Mouse (Mus musculus): ENCODE measurements around the gene Taf7l. TPM values are rescaled to one million over a fixed set of nuclear protein-coding genes. Genes with fewer than 3 reads are reported as not detected.

Gene Taf7l
- polyA plus RNA-seq, 1 experiment from 2014 or later: not detected

GRCm38 (mm10) chrX:134412096-134412495 lies 64.2 kb downstream of the Taf7l start:
- H3K27ac ChIP-seq: no peak overlapping the region
- no peak overlapping the region for H3K4me2 ChIP-seq
- 79% methylated on average over 1 of the region's 1 CpGs for WGBS

More at GRCm38 (mm10) chrX:134412096-134412495, 64.2 kb downstream of the Taf7l start:
- Histone ChIP-seq H3K4me3 (no peak overlapping the region), H3K9me3 (replicated peaks) (peaks cover 2% of the 10 kb centered on the region; the same call in 1 of the 2 replicates), H3K27me3 (no peaks in the 10 kb centered on the region), H3K36me3 (ENCODE audit: poor library complexity, severe bottlenecking) (no peaks in the 10 kb centered on the region), H3K4me1 (no peaks in the 10 kb centered on the region), H3K9ac (no peak overlapping the region)
- ATAC-seq: no peak

Other genes with a start within 250 kb of the Taf7l start
- gene Trmt2b, start 199.5 kb downstream of the Taf7l start, polyA plus RNA-seq (2015; fragmentation: Nextera tagmentation; extraction: Ambion mirVana): 7.2 and 7.9 TPM in 2 replicates
- gene Tmem35a, start 181.3 kb downstream of the Taf7l start, polyA plus RNA-seq (2015; fragmentation: Nextera tagmentation; extraction: Ambion mirVana): 77.4 and 84.6 TPM in 2 replicates
- 24.5 and 27.3 TPM in 2 replicates for gene Cenpi, start 168.4 kb downstream of the Taf7l start, polyA plus RNA-seq (2015; fragmentation: Nextera tagmentation; extraction: Ambion mirVana)
- gene Drp2, start 71.9 kb downstream of the Taf7l start, polyA plus RNA-seq (2015; fragmentation: Nextera tagmentation; extraction: Ambion mirVana): 10.8 and 13.1 TPM in 2 replicates
- 56.7 and 60.7 TPM in 2 replicates for gene Timm8a1, start 65.4 kb upstream of the Taf7l start, polyA plus RNA-seq (2015; fragmentation: Nextera tagmentation; extraction: Ambion mirVana)
- gene Btk, start 107.1 kb upstream of the Taf7l start, polyA plus RNA-seq (2015; fragmentation: Nextera tagmentation; extraction: Ambion mirVana): 0.21 and 0.24 TPM in 2 replicates
- gene Rpl36a, start 109.2 kb upstream of the Taf7l start, polyA plus RNA-seq (2015; fragmentation: Nextera tagmentation; extraction: Ambion mirVana): 264 and 325 TPM in 2 replicates
- 3.6 and 4.2 TPM in 2 replicates for gene Gla, start 124.6 kb upstream of the Taf7l start, polyA plus RNA-seq (2015; fragmentation: Nextera tagmentation; extraction: Ambion mirVana)
- gene Hnrnph2, start 124.7 kb upstream of the Taf7l start, polyA plus RNA-seq (2015; fragmentation: Nextera tagmentation; extraction: Ambion mirVana): 204 and 206 TPM in 2 replicates
- 8.8 and 9.6 TPM in 2 replicates for gene Armcx4, start 210.0 kb upstream of the Taf7l start, polyA plus RNA-seq (2015; fragmentation: Nextera tagmentation; extraction: Ambion mirVana)
- gene Armcx1, start 241.5 kb upstream of the Taf7l start, polyA plus RNA-seq (2015; fragmentation: Nextera tagmentation; extraction: Ambion mirVana): 57.1 and 62.3 TPM in 2 replicates

Data from forebrain, embryonic 13.5 days (tissue).